Mouse (Mus musculus): ENCODE measurements around the gene Ppp2r5c.

Gene Ppp2r5c

GRCm38 (mm10) chr12:110446290-110447170 is at the start of gene Ppp2r5c:
Ppp2r5c (plus strand) TSS chr12:110447120.
- DNase-seq (ENCODE audit: low spot score), result peak; percentile 95

GRCm38 (mm10) chr12:110398351-110398750 is 48.6 kb upstream of the Ppp2r5c start:
- peak; percentile 80 for DNase-seq (ENCODE audit: low spot score)

- DNase-seq (ENCODE audit: low spot score), result no peak
Measured at GRCm38 (mm10) chr12:110399161-110399560, 47.8 kb upstream of the Ppp2r5c start.

GRCm38 (mm10) chr12:110400936-110401335 is 46.0 kb upstream of the Ppp2r5c start:
- DNase-seq (ENCODE audit: low spot score), result no peak

- no peak for DNase-seq (ENCODE audit: low spot score)
Measured at GRCm38 (mm10) chr12:110401871-110402270, 45.0 kb upstream of the Ppp2r5c start.

- DNase-seq (ENCODE audit: low spot score), result peak; percentile 45
Measured at GRCm38 (mm10) chr12:110416244-110416643, 30.7 kb upstream of the Ppp2r5c start.

GRCm38 (mm10) chr12:110417023-110417986 is 29.6 kb upstream of the Ppp2r5c start:
- DNase-seq (ENCODE audit: low spot score), result peak; percentile 43

GRCm38 (mm10) chr12:110417987-110418734 is 28.8 kb upstream of the Ppp2r5c start:
- DNase-seq (ENCODE audit: low spot score), result no peak

- DNase-seq (ENCODE audit: low spot score), result peak; percentile 89
Measured at GRCm38 (mm10) chr12:110418735-110419350, 28.1 kb upstream of the Ppp2r5c start.

- DNase-seq (ENCODE audit: low spot score), result no peak
Measured at GRCm38 (mm10) chr12:110419879-110420278, 27.0 kb upstream of the Ppp2r5c start.

GRCm38 (mm10) chr12:110421361-110421760 is 25.6 kb upstream of the Ppp2r5c start:
- no peak for DNase-seq (ENCODE audit: low spot score)

- DNase-seq (ENCODE audit: low spot score), result no peak
Measured at GRCm38 (mm10) chr12:110424008-110424704, 22.8 kb upstream of the Ppp2r5c start.

GRCm38 (mm10) chr12:110426417-110427010 is 20.4 kb upstream of the Ppp2r5c start:
- no peak for DNase-seq (ENCODE audit: low spot score)

GRCm38 (mm10) chr12:110429340-110429973 is 17.5 kb upstream of the Ppp2r5c start:
- DNase-seq (ENCODE audit: low spot score), result no peak

- peak; percentile 22 for DNase-seq (ENCODE audit: low spot score)
Measured at GRCm38 (mm10) chr12:110429990-110430389, 16.9 kb upstream of the Ppp2r5c start.

- DNase-seq (ENCODE audit: low spot score), result no peak
Measured at GRCm38 (mm10) chr12:110431805-110432204, 15.1 kb upstream of the Ppp2r5c start.

GRCm38 (mm10) chr12:110436638-110437366 is 10.1 kb upstream of the Ppp2r5c start:
- no peak for DNase-seq (ENCODE audit: low spot score)

GRCm38 (mm10) chr12:110437367-110437703 is 9.6 kb upstream of the Ppp2r5c start:
- no peak for DNase-seq (ENCODE audit: low spot score)

- DNase-seq (ENCODE audit: low spot score), result peak; percentile 17
Measured at GRCm38 (mm10) chr12:110438367-110438973, 8.4 kb upstream of the Ppp2r5c start.
